Mouse (Mus musculus) embryonic facial prominence, embryonic 10.5 days (tissue): Measurements from ENCODE around the gene Morn3. TPM values are rescaled to one million over a fixed set of nuclear protein-coding genes. Genes with fewer than 3 reads are reported as not detected.

Experiments used
- DNase-seq: peaks from one replicate; pipeline ENCODE4 v3.0.0-alpha.2; 2017; ENCODE audit warnings: low spot score
- H3K27ac ChIP-seq: fragments of 300-500 bp; sonication (generic); replicated peaks from 2 replicates; pipeline ENCODE4 v1.5.1; 2016; ENCODE audit warnings: mild to moderate bottlenecking
- H3K27me3 ChIP-seq: fragments of 300-500 bp; sonication (generic); replicated peaks from 2 replicates; pipeline ENCODE4 v1.6.1; 2016; ENCODE audit warnings: low read depth, mild to moderate bottlenecking; ENCODE audit not compliant: poor library complexity, severe bottlenecking
- H3K36me3 ChIP-seq: fragments of 300-500 bp; sonication (generic); replicated peaks from 2 replicates; pipeline ENCODE4 v1.6.1; 2016; ENCODE audit warnings: mild to moderate bottlenecking, moderate library complexity
- H3K4me1 ChIP-seq: fragments of 300-500 bp; sonication (generic); 2 replicates; pipeline ENCODE4 v1.6.1; 2016
- H3K4me3 ChIP-seq: fragments of 300-500 bp; sonication (generic); 2 replicates; pipeline ENCODE4 v1.5.1; 2016; ENCODE audit warnings: mild to moderate bottlenecking, moderate library complexity
- H3K9me3 ChIP-seq: fragments of 300-500 bp; sonication (generic); 2 replicates; pipeline ENCODE4 v1.6.1; 2016; ENCODE audit warnings: mild to moderate bottlenecking
- WGBS: fragments of 180-500 bp; shearing (Covaris S2); methylation state at CpG from one replicate; pipeline ENCODE4 v1.1.7; 2016; 5-methylcytosine and 5-hydroxymethylcytosine counted together
- polyA plus RNA-seq: library from polyadenylated mRNA; unstranded; fragments of >200 nt; fragmentation: Nextera tagmentation; extraction: Ambion mirVana; gene quantifications from 2 replicates; pipeline ENCODE4 v1.2.1, GENCODE M21; 2016

Morn3 gene
- polyA plus RNA-seq, 1 experiment from 2014 or later: not detected

DNA sequence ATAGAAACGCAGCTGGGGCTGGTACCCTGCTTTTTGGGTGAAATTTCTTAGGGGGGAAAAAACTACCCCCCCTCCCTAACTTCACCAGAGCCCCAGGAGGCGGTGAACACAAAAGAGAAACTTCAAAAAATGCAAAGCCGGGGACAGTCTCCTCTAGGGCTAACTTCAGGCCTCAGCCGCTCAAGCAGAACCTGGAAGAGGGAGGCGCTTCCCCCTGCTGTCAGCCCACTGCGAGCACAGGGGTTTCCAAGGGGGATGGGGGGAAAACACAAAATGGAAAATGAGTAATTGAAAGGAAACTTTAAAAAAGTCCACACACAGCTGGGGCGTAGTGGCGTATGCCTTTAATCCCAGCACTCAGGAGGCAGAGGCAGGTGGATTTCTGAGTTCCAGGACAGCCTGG lies 60.7 kb downstream of the Morn3 start:
- no peaks in the 10 kb centered on the region for H3K27me3 ChIP-seq
- H3K27ac ChIP-seq: peak overlapping the region; percentile 74; the same call in 1 of the 2 replicates
- H3K4me3 ChIP-seq: peak overlapping the region; percentile 83
- 26% methylated on average over 8 of the region's 8 CpGs for WGBS
- peaks cover 30% of the 10 kb centered on the region for H3K36me3 ChIP-seq
- peaks cover 63% of the 10 kb centered on the region for H3K4me1 ChIP-seq
- no peaks in the 10 kb centered on the region for H3K9me3 ChIP-seq
- peak; percentile 30 for DNase-seq

Other genes with a start within 250 kb of the Morn3 start
- gene Anapc5, start 225.7 kb downstream of the Morn3 start, polyA plus RNA-seq: 477 and 502 TPM in 2 replicates
- gene Rnf34, start 197.0 kb downstream of the Morn3 start, polyA plus RNA-seq: 48.5 and 48.7 TPM in 2 replicates
- gene Kdm2b, start 57.2 kb downstream of the Morn3 start, polyA plus RNA-seq: 88.1 and 92.1 TPM in 2 replicates
- 8.4 and 8.7 TPM in 2 replicates for gene Orai1, start 31.9 kb downstream of the Morn3 start, polyA plus RNA-seq
- 11.3 and 11.9 TPM in 2 replicates for gene Tmem120b, start 21.4 kb upstream of the Morn3 start, polyA plus RNA-seq
- gene Rhof, start 85.7 kb upstream of the Morn3 start, polyA plus RNA-seq: 1.2 and 2.2 TPM in 2 replicates
- 8.1 TPM in 2 replicates for gene Setd1b, start 95.2 kb upstream of the Morn3 start, polyA plus RNA-seq
- 79.1 and 89.3 TPM in 2 replicates for gene Psmd9, start 122.4 kb upstream of the Morn3 start, polyA plus RNA-seq
- not detected in 2 replicates for gene Hpd, start 135.7 kb upstream of the Morn3 start, polyA plus RNA-seq
- gene Wdr66, start 205.1 kb upstream of the Morn3 start, polyA plus RNA-seq: 4.3 and 4.5 TPM in 2 replicates